Mouse (Mus musculus) small intestine, adult 2 months (tissue): ENCODE results near the gene Pygl. TPM values are rescaled to one million over a fixed set of nuclear protein-coding genes. Genes with fewer than 3 reads are reported as not detected.

Experiments used
- H3K27ac ChIP-seq: fragments of 200-500 bp; 2 replicates; pipeline ENCODE4 v1.5.1; 2012; ENCODE audit warnings: low read depth, low read length, control low read depth, inconsistent platforms; ENCODE audit not compliant: insufficient read depth
- H3K27me3 ChIP-seq: fragments of 200-500 bp; 2 replicates; pipeline ENCODE4 v1.6.1; 2012; ENCODE audit warnings: mild to moderate bottlenecking, moderate library complexity, low read length, inconsistent platforms; ENCODE audit not compliant: control insufficient read depth, insufficient read depth
- H3K36me3 ChIP-seq: fragments of 200-500 bp; 2 replicates; pipeline ENCODE4 v1.6.1; 2012; ENCODE audit warnings: mild to moderate bottlenecking, low read length, control low read depth, inconsistent platforms; ENCODE audit not compliant: control insufficient read depth, insufficient read depth
- H3K4me1 ChIP-seq: fragments of 200-500 bp; 2 replicates; pipeline ENCODE4 v1.6.1; 2012; ENCODE audit warnings: low read length, inconsistent platforms, mixed read lengths; ENCODE audit not compliant: control insufficient read depth, insufficient read depth, insufficient read length
- H3K4me3 ChIP-seq: fragments of 200-500 bp; 2 replicates; pipeline ENCODE4 v1.5.1; 2012; ENCODE audit warnings: low read depth, mild to moderate bottlenecking, control low read depth, inconsistent platforms, low read length, moderate library complexity
- CTCF ChIP-seq: fragments of 200-500 bp; IDR thresholded peaks from 2 replicates; pipeline ENCODE4 v1.5.1; 2012; ENCODE audit warnings: low read depth, mild to moderate bottlenecking, control low read depth, inconsistent platforms, low read length, moderate library complexity, mixed read lengths; ENCODE audit not compliant: insufficient replicate concordance, insufficient read length; ENCODE audit errors: extremely low read depth
- POLR2A ChIP-seq: fragments of 200-500 bp; IDR thresholded peaks from 2 replicates; pipeline ENCODE4 v1.6.1; 2012; ENCODE audit warnings: low read depth, mild to moderate bottlenecking, control low read depth, inconsistent platforms, low read length, moderate library complexity
- WGBS: fragments of 180-500 bp; shearing (Covaris S2); methylation state at CpG from one replicate; pipeline ENCODE4 v1.1.7; 2018; 5-methylcytosine and 5-hydroxymethylcytosine counted together
- polyA plus RNA-seq: library from polyadenylated mRNA; depleted of rRNA; stranded (reverse); fragments of >200 nt; gene quantifications from 2 replicates; pipeline ENCODE4 v1.2.3, GENCODE M21; 2012

Gene Pygl
- polyA plus RNA-seq, 1 experiment, result 2.8 TPM

- Histone ChIP-seq H3K27me3 (no peaks in the 10 kb centered on the region), H3K27ac (no peak overlapping the region), H3K36me3 (no peaks in the 10 kb centered on the region), H3K4me3 (no peak overlapping the region), H3K4me1 (no peaks in the 10 kb centered on the region)
- 77% methylated on average over 8 of the region's 8 CpGs for WGBS
- TF ChIP-seq POLR2A, result no peak
- no peak for TF ChIP-seq CTCF
These were observed 17.0 kb downstream of the Pygl start for GRCm38 (mm10) chr12:70214281-70214680.

GRCm38 (mm10) chr12:70213601-70214000 lies 17.7 kb downstream of the Pygl start:
- no peaks in the 10 kb centered on the region for H3K4me1 ChIP-seq
- no peaks in the 10 kb centered on the region for H3K36me3 ChIP-seq
- WGBS, result 78% methylated on average over 6 of the region's 6 CpGs
- H3K27me3 ChIP-seq, result no peaks in the 10 kb centered on the region
- H3K4me3 ChIP-seq, result no peak overlapping the region
- TF ChIP-seq POLR2A (no peak), CTCF (no peak)
- H3K27ac ChIP-seq, result no peak overlapping the region

- no peaks in the 10 kb centered on the region for H3K27me3 ChIP-seq
- H3K4me1 ChIP-seq, result no peaks in the 10 kb centered on the region
- H3K36me3 ChIP-seq, result no peaks in the 10 kb centered on the region
- WGBS, result 69% methylated on average over 4 of the region's 4 CpGs
- TF ChIP-seq POLR2A (no peak), CTCF (no peak)
- H3K27ac ChIP-seq, result no peak overlapping the region
- H3K4me3 ChIP-seq, result no peak overlapping the region
These were observed 18.8 kb downstream of the Pygl start for GRCm38 (mm10) chr12:70212501-70212900.

GRCm38 (mm10) chr12:70208214-70208613 lies 23.1 kb downstream of the Pygl start:
- H3K27ac ChIP-seq, result no peak overlapping the region
- no peak overlapping the region for H3K4me3 ChIP-seq
- no peaks in the 10 kb centered on the region for H3K36me3 ChIP-seq
- 63% methylated on average over 5 of the region's 5 CpGs for WGBS
- H3K4me1 ChIP-seq, result no peaks in the 10 kb centered on the region
- TF ChIP-seq CTCF (no peak), POLR2A (no peak)
- H3K27me3 ChIP-seq, result no peaks in the 10 kb centered on the region

GRCm38 (mm10) chr12:70204433-70204832 lies 26.9 kb downstream of the Pygl start:
- Histone ChIP-seq H3K4me3 (no peak overlapping the region), H3K27me3 (no peaks in the 10 kb centered on the region), H3K4me1 (no peaks in the 10 kb centered on the region), H3K27ac (no peak overlapping the region), H3K36me3 (no peaks in the 10 kb centered on the region)
- no peak for TF ChIP-seq POLR2A
- no peak for TF ChIP-seq CTCF
- 78% methylated on average over 8 of the region's 8 CpGs for WGBS

GRCm38 (mm10) chr12:70201926-70202529 lies 29.3 kb downstream of the Pygl start:
- no peaks in the 10 kb centered on the region for H3K36me3 ChIP-seq
- H3K4me1 ChIP-seq, result no peaks in the 10 kb centered on the region
- TF ChIP-seq POLR2A (no peak), CTCF (no peak)
- no peak overlapping the region for H3K4me3 ChIP-seq
- H3K27ac ChIP-seq, result no peak overlapping the region
- H3K27me3 ChIP-seq, result no peaks in the 10 kb centered on the region
- 70% methylated on average over 5 of the region's 5 CpGs for WGBS

GRCm38 (mm10) chr12:70196341-70196740 lies 34.9 kb downstream of the Pygl start:
- Histone ChIP-seq H3K36me3 (no peaks in the 10 kb centered on the region), H3K27me3 (no peaks in the 10 kb centered on the region), H3K4me1 (no peaks in the 10 kb centered on the region), H3K4me3 (no peak overlapping the region), H3K27ac (no peak overlapping the region)
- 87% methylated on average over 5 of the region's 5 CpGs for WGBS
- no peak for TF ChIP-seq CTCF
- no peak for TF ChIP-seq POLR2A
